Mouse (Mus musculus) liver, embryonic 11.5 days (tissue): ENCODE measurements at regions not wholly inside any gene's neighbourhood (a gene's known extent, or its start where the extent isn't known, plus 50 kb on each side); places are given as distances from the start of the nearest gene placed in this dataset.

Experiments used
- ATAC-seq: fragments of 200-750 bp; cut with Nextera tagmentation; replicated peaks from 2 replicates; pipeline ENCODE4 v1.8.0; 2017; ENCODE audit warnings: moderate number of reproducible peaks, mild to moderate bottlenecking, moderate TSS enrichment, moderate library complexity; ENCODE audit not compliant: low FRiP score
- DNase-seq: peaks from one replicate; pipeline ENCODE4 v3.0.0-alpha.2; 2017; ENCODE audit warnings: low spot score
- H3K27ac ChIP-seq: fragments of 300-500 bp; sonication (generic); 2 replicates; pipeline ENCODE4 v1.5.1; 2014; ENCODE audit warnings: mild to moderate bottlenecking, low read depth, low read length, control low read depth
- H3K27me3 ChIP-seq: fragments of 300-500 bp; sonication (generic); replicated peaks from 2 replicates; pipeline ENCODE4 v1.6.1; 2014; ENCODE audit warnings: low read length, mixed read lengths; ENCODE audit not compliant: control insufficient read depth, insufficient read depth
- H3K36me3 ChIP-seq: fragments of 300-500 bp; sonication (generic); 2 replicates; pipeline ENCODE4 v1.6.1; 2014; ENCODE audit warnings: mild to moderate bottlenecking, low read length, moderate library complexity, mixed read lengths; ENCODE audit not compliant: control insufficient read depth, insufficient read depth
- H3K4me1 ChIP-seq: fragments of 300-500 bp; sonication (generic); replicated peaks from 2 replicates; pipeline ENCODE4 v1.6.1; 2014; ENCODE audit warnings: low read length, mixed read lengths; ENCODE audit not compliant: control insufficient read depth, insufficient read depth
- H3K4me2 ChIP-seq: fragments of 300-500 bp; sonication (generic); 2 replicates; pipeline ENCODE4 v1.6.1; 2014; ENCODE audit warnings: mild to moderate bottlenecking, control low read depth, moderate library complexity
- H3K4me3 ChIP-seq: fragments of 300-500 bp; sonication (generic); 2 replicates; pipeline ENCODE4 v1.5.1; 2014; ENCODE audit warnings: low read depth, low read length, control low read depth
- H3K9ac ChIP-seq: fragments of 300-500 bp; sonication (generic); 2 replicates; pipeline ENCODE4 v1.6.1; 2014; ENCODE audit warnings: low read depth, low read length, control low read depth
- H3K9me3 ChIP-seq: fragments of 300-500 bp; sonication (generic); 2 replicates; pipeline ENCODE4 v1.6.1; 2016; ENCODE audit warnings: low read length, inconsistent platforms, mixed read lengths; ENCODE audit not compliant: control insufficient read depth
- WGBS: fragments of 180-500 bp; shearing (Covaris S2); extraction: QIAGEN DNeasy Blood & Tissue Kit; methylation state at CpG from one replicate; pipeline ENCODE4 v1.1.7; 2014; 5-methylcytosine and 5-hydroxymethylcytosine counted together

GRCm38 (mm10) chr3:16846785-16847520 is 840.7 kb upstream of the Gm5150 start:
- H3K27ac ChIP-seq, result no peak overlapping the region
- H3K4me2 ChIP-seq, result no peak overlapping the region
- no peaks in the 10 kb centered on the region for H3K27me3 ChIP-seq
- H3K36me3 ChIP-seq, result no peaks in the 10 kb centered on the region
- 0 out of 2 replicates have a peak, but pooled peaks have one; percentile 36 for ATAC-seq
- WGBS, result 69% methylated on average over 4 of the region's 4 CpGs
- no peak overlapping the region for H3K9ac ChIP-seq
- H3K4me3 ChIP-seq, result no peak overlapping the region
- no peak for DNase-seq
- H3K4me1 ChIP-seq, result no peaks in the 10 kb centered on the region
- H3K9me3 ChIP-seq, result no peaks in the 10 kb centered on the region

GRCm38 (mm10) chr3:16820536-16820935 is 814.3 kb upstream of the Gm5150 start:
- DNase-seq (no peak), ATAC-seq (no peak)
- H3K27ac ChIP-seq, result no peak overlapping the region
- no peaks in the 10 kb centered on the region for H3K36me3 ChIP-seq
- H3K9ac ChIP-seq, result no peak overlapping the region
- no peaks in the 10 kb centered on the region for H3K9me3 ChIP-seq
- no peaks in the 10 kb centered on the region for H3K27me3 ChIP-seq
- WGBS, result 77% methylated on average over 6 of the region's 6 CpGs
- H3K4me2 ChIP-seq, result no peak overlapping the region
- no peaks in the 10 kb centered on the region for H3K4me1 ChIP-seq
- H3K4me3 ChIP-seq, result no peak overlapping the region

DNA sequence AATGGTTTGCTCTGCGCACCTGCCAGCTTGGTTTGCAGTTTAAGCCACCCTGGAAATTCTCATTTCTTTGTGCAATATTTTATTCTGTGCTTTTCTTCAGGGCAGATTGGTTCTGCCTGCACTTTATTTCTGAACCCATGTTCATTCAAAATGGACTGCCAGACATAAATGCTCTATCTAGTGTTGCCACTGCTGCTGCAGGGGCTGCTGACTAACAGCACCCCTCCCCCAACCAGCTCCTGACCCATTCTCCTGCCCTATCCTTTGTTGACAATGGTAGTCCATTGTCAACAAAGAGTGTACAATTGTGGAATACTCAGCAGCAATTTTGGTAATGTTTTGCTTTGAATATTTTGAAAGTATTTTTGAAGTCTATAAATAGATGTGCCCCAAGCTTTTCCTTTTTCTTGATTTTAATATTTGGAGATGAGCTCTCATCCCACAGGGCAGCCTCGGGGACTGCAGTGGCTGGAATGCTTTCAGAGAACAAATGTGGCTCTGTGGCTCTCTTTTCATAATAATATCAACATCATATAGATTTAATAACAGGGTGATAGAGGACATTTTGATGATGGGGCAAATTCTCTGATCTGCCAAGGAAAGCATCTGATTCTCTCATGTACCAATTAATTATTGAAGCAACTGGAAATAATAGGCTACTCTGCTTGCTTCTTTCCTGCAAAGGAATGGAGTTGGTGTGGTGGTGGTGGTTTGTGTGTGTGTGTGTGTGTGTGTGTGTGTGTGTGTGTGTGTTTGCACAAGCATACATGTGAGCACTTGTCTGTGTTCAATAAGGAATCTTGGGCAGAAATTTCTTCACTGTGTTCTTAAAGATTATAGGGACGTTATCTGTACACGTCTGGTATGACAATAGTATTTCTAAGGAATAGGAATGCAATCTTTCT is 813.2 kb upstream of the Gm5150 start:
- 81% methylated on average over 4 of the region's 4 CpGs for WGBS
- no peak for ATAC-seq

DNA sequence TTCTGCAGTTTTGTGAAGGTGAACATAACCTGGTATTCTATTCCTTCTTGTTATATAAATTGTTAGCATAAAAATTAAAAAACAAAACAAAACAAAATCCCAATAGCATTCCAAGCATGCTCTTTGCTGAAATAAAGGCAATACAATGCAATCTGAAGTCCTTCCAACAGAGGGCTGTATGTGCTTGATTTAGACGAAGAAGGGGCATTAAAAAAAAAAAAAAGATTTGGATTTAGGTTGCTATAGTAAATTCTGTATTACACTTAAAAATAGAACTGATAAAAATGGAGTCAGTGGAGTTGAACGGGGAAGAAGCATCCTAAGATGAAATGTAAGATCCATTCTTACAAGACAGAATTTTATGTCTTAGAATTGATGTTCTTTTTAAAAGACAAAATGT is 810.6 kb upstream of the Gm5150 start:
- ATAC-seq (no peak), DNase-seq (no peak)
- Histone ChIP-seq H3K27me3 (no peaks in the 10 kb centered on the region), H3K4me2 (no peak overlapping the region), H3K4me1 (no peaks in the 10 kb centered on the region), H3K9ac (no peak overlapping the region), H3K36me3 (no peaks in the 10 kb centered on the region), H3K4me3 (no peak overlapping the region), H3K27ac (no peak overlapping the region), H3K9me3 (no peaks in the 10 kb centered on the region)
- 39% methylated on average over 2 of the region's 2 CpGs for WGBS

More for the DNA sequence above, 813.2 kb upstream of the Gm5150 start:
- Histone ChIP-seq H3K9me3 (no peaks in the 10 kb centered on the region), H3K27ac (no peak overlapping the region), H3K4me1 (no peaks in the 10 kb centered on the region), H3K36me3 (no peaks in the 10 kb centered on the region), H3K4me2 (no peak overlapping the region), H3K27me3 (no peaks in the 10 kb centered on the region), H3K4me3 (no peak overlapping the region), H3K9ac (no peak overlapping the region)
- DNase-seq, result no peak

GRCm38 (mm10) chr3:16816101-16816500 is 809.9 kb upstream of the Gm5150 start:
- H3K9me3 ChIP-seq, result no peaks in the 10 kb centered on the region
- H3K27me3 ChIP-seq, result no peaks in the 10 kb centered on the region
- H3K4me3 ChIP-seq, result no peak overlapping the region
- DNase-seq, result no peak
- no peak overlapping the region for H3K27ac ChIP-seq
- H3K36me3 ChIP-seq, result no peaks in the 10 kb centered on the region
- ATAC-seq, result no peak
- H3K9ac ChIP-seq, result no peak overlapping the region
- no peak overlapping the region for H3K4me2 ChIP-seq
- no peaks in the 10 kb centered on the region for H3K4me1 ChIP-seq
- WGBS, result 61% methylated on average over 3 of the region's 3 CpGs

DNA sequence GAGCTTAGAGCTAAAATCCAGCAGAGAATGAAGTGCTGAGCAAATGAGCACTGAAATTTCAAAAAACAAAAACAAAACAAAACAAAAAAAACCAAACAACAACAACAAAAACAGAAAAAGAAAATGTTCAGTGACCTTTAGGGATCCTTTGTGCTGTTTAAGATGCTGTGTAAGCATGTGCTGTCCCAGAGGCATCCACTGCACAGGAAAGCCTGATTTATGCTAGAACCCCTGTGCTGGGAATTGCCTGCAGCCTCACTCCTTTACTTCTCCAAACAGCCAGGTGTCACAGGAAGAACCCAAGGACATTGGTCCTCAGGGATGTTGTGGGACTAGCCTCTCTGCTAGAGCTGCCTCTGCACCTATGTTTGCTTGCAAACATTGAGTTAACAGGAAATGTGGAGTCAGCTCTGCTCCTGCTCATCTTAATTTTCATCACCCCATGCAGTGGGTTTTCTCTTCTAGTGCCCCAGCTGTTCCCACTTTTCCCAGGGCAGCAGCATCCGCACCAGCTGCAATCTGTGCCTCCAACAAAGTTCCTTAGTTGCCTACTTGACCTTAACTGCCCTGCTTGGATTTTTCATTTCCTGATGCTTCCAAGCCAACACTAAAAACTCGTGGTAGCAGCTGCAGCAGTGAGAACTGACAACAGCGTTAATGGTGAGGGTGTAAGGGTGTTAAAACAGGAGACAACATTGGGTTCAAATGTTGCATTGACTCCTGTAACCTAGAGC is 804.8 kb upstream of the Gm5150 start:
- no peaks in the 10 kb centered on the region for H3K36me3 ChIP-seq
- no peaks in the 10 kb centered on the region for H3K4me1 ChIP-seq
- ATAC-seq (no peak), DNase-seq (no peak)
- H3K4me2 ChIP-seq, result no peak overlapping the region
- H3K4me3 ChIP-seq, result no peak overlapping the region
- H3K27ac ChIP-seq, result no peak overlapping the region
- H3K9ac ChIP-seq, result no peak overlapping the region
- H3K9me3 ChIP-seq, result no peaks in the 10 kb centered on the region
- no peaks in the 10 kb centered on the region for H3K27me3 ChIP-seq
- 41% methylated on average over 3 of the region's 3 CpGs for WGBS

GRCm38 (mm10) chr3:16803603-16804002 is 797.4 kb upstream of the Gm5150 start:
- H3K4me2 ChIP-seq, result no peak overlapping the region

More at GRCm38 (mm10) chr3:16803603-16804002, 797.4 kb upstream of the Gm5150 start:
- H3K4me1 ChIP-seq, result no peaks in the 10 kb centered on the region
- H3K27ac ChIP-seq, result no peak overlapping the region
- no peak overlapping the region for H3K4me3 ChIP-seq
- no peaks in the 10 kb centered on the region for H3K9me3 ChIP-seq
- ATAC-seq (no peak), DNase-seq (no peak)
- no peaks in the 10 kb centered on the region for H3K27me3 ChIP-seq
- no peaks in the 10 kb centered on the region for H3K36me3 ChIP-seq
- no peak overlapping the region for H3K9ac ChIP-seq
